ENCODE assay signal across 13 mouse cellular contexts in genomic region chr10:4646074-4646473, GRCm38 (mm10). TPM values are rescaled to one million over a fixed set of nuclear protein-coding genes. Genes with fewer than 3 reads are reported as not detected.
"Had no signal": no experiment of that assay in that cellular context is flagged by ENCODE, and none has a peak within 500 bp of the region (broad histone marks: within the 10 kb centered on the region; RNA-seq: fewer than 3 reads in every experiment).

No protein-coding gene starts in this region.

- H3K27me3 ChIP-seq: kidney, embryonic 15.5 days; limb, embryonic 13.5 days; liver, embryonic 12.5 days; neural tube, embryonic 15.5 days had no signal

- H3K27ac ChIP-seq: kidney, embryonic 15.5 days; limb, embryonic 13.5 days; liver, embryonic 12.5 days; midbrain, embryonic 10.5 days; neural tube, embryonic 15.5 days; stomach, postnatal 0 days had no signal

- H3K4me1 ChIP-seq: kidney, embryonic 15.5 days; limb, embryonic 13.5 days; liver, embryonic 12.5 days; midbrain, embryonic 10.5 days; neural tube, embryonic 15.5 days had no signal

- H3K4me2 ChIP-seq: kidney, embryonic 15.5 days; limb, embryonic 13.5 days; liver, embryonic 12.5 days; neural tube, embryonic 15.5 days had no signal

- ATAC-seq: liver, embryonic 12.5 days had no signal

- H3K4me3 ChIP-seq: kidney, embryonic 15.5 days; limb, embryonic 13.5 days; liver, embryonic 12.5 days; midbrain, embryonic 10.5 days; myocyte; neural tube, embryonic 15.5 days had no signal

- H3K9me3 ChIP-seq: kidney, embryonic 15.5 days; limb, embryonic 13.5 days; liver, embryonic 12.5 days; midbrain, embryonic 10.5 days; neural tube, embryonic 15.5 days had no signal

- H3K36me3 ChIP-seq: kidney, embryonic 15.5 days; limb, embryonic 13.5 days; liver, embryonic 12.5 days; midbrain, embryonic 10.5 days; neural tube, embryonic 15.5 days had no signal

- H3K9ac ChIP-seq: kidney, embryonic 15.5 days; limb, embryonic 13.5 days; liver, embryonic 12.5 days; neural tube, embryonic 15.5 days had no signal

- DNase-seq: kidney, adult 18-20 months; left cerebral cortex, postnatal 4 days; lung, postnatal 4 days; midbrain, embryonic 14.5 days; thymus, adult 2 months; thymus, postnatal 25 days had no signal

RNA-seq across cellular contexts. Expression of gene Esr1, which starts 34.7 kb away (rescaled TPM):
- polyA plus RNA-seq: midbrain, embryonic 10.5 days had no signal
